Mouse (Mus musculus): Measurements from ENCODE around the gene Synpo2l. TPM values are rescaled to one million over a fixed set of nuclear protein-coding genes. Genes with fewer than 3 reads are reported as not detected.

Gene Synpo2l
- total RNA-seq, 2 experiments from 2014 or later = 128 to 138 TPM

DNA sequence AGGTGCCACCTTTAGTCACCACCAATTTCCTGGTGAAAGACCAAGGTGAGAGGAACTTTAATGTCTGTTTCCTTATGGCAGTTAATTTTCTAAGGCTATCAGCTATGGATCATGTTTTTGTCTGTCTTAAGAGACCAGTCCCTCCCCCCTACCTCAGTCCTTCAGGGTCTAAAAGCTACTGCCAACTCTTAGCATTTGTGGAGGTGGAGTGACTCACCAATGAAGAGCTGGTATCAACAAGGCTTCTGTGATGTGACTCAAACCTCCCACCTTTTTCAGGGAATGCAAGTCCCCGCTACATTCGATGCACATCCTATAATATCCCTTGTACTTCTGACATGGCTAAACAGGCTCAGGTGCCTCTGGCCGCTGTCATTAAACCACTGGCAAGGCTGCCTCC, 18.4 kb upstream of the Synpo2l start:
- no peak for DNase-seq (ENCODE audit: low spot score)
- intact Hi-C loops (cut with DNase I) = no loop called here

DNA sequence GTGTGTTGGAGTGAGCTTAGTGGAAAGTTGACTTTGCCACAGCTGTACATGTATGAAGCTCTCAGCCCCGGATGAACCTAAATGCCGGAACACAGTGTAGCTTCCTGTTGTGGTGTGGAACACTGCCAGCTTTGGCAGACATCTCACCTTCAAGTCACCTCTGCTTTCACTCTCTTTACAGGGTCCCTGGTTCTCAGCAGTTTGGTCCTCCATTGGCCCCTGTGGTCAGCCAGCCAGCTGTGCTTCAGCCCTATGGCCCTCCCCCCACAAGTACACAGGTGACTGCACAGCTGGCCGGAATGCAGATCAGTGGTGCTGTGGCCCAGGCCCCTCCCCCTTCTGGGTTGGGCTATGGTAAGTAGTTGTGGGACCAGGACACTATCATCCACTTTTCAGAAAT, 14.3 kb upstream of the Synpo2l start:
- intact Hi-C loops (cut with DNase I) = no loop called here
- no peak for DNase-seq (ENCODE audit: low spot score)

DNA sequence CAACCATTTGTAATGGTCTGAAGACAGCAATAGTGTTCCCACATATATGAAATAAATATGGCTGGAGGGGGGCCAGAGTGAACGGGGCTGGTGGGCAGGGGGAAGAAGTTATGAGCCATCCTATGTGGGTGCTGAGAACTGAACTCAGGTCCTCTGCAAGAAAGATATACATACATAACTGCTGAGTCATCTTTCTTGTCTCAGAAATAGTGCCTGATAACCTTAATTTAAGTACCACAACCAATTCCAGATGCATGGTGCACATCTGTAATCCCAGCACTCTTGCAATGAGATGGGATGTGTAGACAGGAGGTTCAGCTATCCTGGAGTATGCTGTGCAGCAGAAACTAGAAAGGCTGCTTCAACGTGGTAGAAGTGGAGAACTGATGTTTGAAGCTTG, 13.6 kb upstream of the Synpo2l start:
- intact Hi-C loops (cut with DNase I) = no loop called here
- no peak for DNase-seq (ENCODE audit: low spot score)

DNA sequence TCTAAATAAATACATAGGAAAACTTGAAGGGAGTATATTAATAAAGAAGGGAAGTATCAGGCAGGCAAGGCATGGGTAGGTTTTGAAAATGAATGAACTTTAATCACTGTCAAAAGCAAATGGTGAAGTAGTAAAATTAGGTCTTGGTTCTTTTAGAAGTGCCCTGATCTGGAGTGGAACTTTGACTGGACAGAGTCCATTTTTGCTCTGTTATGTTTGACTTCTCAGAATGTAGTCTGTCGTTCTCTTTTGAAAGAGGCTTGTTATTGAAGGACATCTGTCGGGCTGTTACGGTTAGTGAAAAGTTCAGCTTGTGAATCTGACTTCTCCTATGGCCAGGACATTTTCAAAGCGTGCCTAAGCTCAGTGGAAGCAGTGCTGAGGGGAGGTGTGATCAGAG, 9.8 kb upstream of the Synpo2l start:
- DNase-seq (ENCODE audit: low spot score) = no peak
- intact Hi-C loops (cut with DNase I) = no loop called here

DNA sequence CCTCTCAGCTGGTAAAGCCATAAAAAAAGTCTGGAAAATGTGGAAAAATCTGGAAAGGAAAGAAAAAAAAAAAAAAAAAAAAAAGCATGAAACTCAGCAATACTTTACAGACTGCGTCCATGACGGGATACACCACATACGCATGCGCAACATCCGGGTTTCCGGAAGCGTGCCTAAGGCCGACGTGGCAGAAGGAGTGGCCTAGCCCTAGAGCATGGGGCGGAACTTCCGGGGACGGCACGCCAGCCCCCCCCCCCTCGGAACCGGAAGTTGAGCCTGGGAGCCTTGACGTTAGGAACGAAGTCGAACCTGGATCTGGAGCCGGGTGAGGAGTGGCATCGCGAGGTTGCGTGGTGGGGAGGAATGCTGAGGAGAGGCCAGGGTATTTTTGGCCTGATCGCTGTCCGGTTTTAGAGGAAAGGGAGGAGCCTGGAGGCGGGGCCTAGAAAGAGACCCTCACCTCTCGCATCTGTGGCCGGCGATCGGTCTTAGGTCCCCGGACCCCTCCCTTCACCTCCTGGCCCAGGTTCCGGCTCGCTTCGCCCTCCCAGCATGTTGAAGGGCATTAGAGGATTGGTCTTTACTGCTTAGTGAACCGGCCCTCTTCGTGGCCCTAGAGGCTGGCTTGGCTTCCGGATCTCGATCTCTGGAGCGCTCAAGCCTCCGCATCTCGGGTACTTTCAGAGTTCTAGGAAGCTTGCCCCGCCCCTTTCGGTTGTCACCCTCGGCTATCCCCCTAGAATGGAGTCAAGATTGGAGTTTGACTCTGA, 6.1 kb upstream of the Synpo2l start, which contains the start of gene Sec24c:
Gene Sec24c, plus strand, starts transcription at position 245 of the 770 bp plus-strand sequence.
- intact Hi-C loops (cut with DNase I) = loop anchor here (2.0 kb wide), 1 partner anchor 19 kb away; no protein-coding TSS in a partner anchor
- DNase-seq (ENCODE audit: low spot score) = peak; percentile 92

DNA sequence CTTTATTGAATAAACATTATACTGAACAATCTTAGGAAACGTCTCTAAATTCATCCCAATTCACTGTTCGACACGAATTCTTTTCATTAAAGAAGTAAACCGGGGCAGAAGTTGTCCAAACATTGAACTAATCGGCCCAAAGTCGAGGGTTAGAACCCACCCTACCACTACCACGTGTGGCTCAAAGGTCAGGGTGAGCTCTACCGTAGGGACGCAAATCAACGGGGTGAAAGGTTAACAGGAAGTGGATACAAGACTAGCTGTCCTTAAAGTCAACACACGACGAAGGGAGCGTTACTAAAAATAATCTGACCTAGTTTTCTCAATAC, 5.5 kb upstream of the Synpo2l start:
- DNase-seq (ENCODE audit: low spot score) = no peak
- intact Hi-C loops (cut with DNase I) = loop anchor here (2.0 kb wide), 1 partner anchor 19 kb away; no protein-coding TSS in a partner anchor

DNA sequence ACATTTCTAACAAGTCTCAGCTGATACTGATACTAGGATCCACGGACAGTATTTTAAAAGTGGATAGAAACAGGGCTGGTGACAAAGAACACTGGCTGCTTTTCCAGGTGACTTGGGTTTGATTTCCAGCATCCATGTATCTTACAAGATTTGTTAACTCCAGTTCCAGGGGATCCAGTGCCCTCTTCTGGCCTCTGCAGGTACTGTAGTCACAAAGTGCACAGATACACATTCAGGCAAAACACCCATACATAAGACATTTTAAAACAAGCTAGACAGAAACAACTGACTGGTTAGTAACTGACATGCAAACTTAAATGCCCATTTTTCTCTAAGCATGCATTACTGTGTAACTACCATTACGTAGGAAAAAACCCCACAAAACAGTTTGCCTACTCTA, 4.8 kb upstream of the Synpo2l start:
- intact Hi-C loops (cut with DNase I) = no loop called here
- no peak for DNase-seq (ENCODE audit: low spot score)

DNA sequence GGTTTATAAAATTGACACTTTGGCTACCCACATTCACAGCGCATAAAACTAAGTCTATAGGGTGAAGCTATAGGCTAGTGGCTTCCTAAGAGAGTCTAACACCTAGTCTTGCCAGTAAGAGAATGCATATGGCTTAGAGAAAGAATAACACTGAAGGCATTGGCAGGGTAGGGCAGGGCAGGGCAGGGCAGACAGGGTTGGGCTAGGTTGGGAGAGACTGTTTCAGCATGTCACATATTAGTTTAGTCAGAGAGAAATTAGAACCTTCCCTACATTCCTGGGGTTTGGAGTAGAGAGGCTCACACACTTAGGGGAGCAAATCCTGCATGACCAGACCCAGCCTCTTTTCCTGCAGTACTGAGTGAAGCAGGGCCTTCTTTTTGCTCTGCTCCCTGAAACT, 685 bp downstream of the Synpo2l start:
- intact Hi-C loops (cut with DNase I) = loop anchor here (10.0 kb wide), 1 partner anchor 273 kb away; the partner anchor contains the start of gene Mrps16
- no peak for DNase-seq (ENCODE audit: low spot score)

DNA sequence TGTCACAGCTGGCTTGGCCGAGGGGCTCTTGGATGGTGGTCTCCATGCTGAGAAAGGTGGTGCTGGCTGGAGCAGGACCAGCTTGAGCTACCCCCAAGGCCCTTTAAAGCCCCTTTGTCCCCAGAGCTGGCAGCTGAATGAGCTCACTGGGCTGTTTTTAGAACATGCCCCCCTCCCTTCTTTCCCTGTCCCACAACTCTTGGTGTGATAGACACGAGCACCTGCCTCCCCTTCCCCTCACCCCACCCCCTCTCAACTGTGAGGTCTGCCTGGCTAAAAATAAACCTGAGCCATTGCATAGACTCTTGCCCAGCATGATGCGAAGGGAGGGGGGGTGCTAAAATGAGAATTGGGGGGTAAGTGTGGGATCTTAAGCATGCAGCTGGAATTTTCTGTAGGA, 3.7 kb downstream of the Synpo2l start:
- DNase-seq (ENCODE audit: low spot score) = no peak
- intact Hi-C loops (cut with DNase I) = loop anchor here (5.0 to 10.0 kb wide), 2 partner anchors 187 to 270 kb away; partner anchors contain the start of gene Mrps16

DNA sequence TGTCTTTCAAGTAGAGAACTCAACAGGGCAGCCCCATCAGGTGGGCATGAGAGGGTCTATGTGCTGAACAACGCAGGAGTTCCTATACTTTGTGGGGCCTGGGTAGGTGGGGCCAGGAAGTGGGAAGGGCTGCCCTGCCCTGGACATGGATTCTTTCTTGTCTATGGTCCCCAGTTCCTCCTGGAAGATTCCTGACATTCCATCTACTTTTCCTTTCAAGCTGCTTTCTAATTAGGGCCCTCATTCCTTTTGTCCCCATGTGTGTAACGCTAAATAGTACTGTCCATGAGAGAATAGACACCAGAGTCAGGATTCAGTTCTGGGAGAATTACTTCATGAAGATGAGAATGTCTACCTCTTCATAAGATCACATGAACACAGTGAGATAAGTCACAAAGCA, 4.6 kb downstream of the Synpo2l start:
- intact Hi-C loops (cut with DNase I) = loop anchor here (5.0 to 10.0 kb wide), 2 partner anchors 186 to 269 kb away; partner anchors contain the start of gene Mrps16
- DNase-seq (ENCODE audit: low spot score) = no peak

DNA sequence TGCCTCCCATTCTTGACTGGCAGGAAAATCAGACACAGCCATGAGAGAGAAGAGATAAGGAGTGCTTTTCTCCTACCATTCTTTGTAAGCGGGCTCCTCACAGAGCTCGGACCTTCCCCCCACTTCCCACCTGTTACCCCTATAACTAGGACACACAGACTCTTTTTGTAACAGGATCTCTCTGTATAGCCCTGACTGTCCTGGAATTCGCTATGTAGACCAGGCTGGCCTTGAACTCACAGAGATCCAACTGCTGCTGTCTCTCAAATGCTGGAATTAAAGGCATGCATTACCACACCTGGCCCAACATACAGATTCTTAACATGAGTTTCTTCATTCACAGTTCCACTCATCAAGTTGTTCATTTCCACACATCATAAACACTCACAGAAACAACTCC, 5.4 kb downstream of the Synpo2l start:
- intact Hi-C loops (cut with DNase I) = loop anchor here (5.0 to 10.0 kb wide), 2 partner anchors 185 to 268 kb away; partner anchors contain the start of gene Mrps16
- DNase-seq (ENCODE audit: low spot score) = no peak

DNA sequence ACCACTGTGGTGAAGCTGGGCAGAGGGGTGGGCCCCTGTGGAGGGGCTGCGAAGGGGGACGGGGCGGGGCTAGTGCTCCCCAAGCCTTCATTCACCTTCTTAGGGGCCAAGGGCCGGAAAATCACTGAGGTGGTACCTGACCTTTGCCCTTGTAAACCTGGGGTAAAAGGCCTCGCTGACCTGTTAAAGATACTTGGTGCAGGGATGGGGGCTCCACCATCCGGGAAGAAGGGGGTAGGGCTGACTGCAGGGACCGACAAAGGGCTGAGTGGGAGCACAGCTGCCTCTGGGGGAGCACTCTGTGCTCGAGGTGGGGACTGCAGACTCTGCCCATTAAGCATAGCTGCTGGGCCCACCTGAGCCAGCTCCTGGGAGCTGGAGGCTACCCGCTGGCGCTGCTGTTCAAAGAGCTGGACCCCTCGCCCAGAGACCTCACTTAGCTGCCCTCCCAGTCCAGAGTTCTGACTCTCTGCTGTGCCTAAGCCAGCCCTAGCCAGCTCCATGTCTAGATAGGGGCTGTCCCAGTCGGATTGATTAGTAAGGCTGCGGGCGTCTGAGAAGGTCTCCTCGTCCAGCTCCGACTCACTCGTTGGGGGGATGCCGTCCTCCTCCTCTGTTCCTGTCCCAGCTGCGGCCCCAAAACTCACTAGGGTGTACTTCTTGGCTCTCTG, 6.4 kb downstream of the Synpo2l start:
- DNase-seq (ENCODE audit: low spot score) = no peak
- intact Hi-C loops (cut with DNase I) = loop anchor here (2.0 to 10.0 kb wide), 3 partner anchors 21 to 267 kb away; partner anchors contain the start of genes Mrps16 and Usp54

DNA sequence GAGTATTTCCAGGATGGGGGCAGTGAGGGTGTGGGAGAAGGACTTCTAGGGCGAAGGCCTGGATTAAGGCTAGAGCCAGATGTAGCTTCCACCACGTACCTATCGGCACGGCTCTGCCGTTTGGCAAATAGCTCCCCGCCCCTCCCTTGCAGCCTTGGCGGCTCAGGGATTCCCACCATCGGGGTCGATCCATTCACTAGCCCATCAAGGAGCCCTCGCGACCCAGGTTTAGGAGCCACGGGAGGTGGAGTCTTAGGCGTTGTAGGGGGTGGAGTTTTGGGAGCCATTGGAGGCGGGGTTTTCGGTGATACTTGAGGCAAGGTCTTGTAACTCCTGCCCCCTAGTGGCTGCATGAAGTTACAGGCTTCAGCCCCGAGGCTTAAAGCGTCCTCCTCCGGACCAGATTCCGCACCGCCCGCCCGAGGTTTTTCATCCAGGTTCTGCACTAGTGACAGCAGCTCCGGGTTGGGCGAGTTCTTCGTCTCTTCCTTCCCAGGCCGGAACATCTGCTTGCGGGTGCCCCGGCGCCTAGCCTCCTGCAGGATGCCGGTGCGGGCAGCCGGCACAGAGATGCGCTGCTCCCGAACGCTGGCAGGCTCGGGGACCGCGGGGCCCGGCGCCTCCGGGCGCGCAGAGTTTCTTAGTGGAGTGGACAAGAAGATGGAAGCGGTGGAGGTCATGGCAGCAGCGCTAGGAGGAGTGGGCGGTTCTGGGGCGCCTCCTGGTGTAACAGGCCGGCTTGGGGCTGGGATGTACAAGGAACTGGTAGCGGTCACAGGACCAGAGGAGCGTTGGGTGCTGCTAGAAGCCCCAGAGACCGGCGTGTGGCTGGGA, 7.1 kb downstream of the Synpo2l start:
- intact Hi-C loops (cut with DNase I) = loop anchor here (2.0 to 10.0 kb wide), 3 partner anchors 20 to 266 kb away; partner anchors contain the start of genes Mrps16 and Usp54
- peak; percentile 89 for DNase-seq (ENCODE audit: low spot score)

DNA sequence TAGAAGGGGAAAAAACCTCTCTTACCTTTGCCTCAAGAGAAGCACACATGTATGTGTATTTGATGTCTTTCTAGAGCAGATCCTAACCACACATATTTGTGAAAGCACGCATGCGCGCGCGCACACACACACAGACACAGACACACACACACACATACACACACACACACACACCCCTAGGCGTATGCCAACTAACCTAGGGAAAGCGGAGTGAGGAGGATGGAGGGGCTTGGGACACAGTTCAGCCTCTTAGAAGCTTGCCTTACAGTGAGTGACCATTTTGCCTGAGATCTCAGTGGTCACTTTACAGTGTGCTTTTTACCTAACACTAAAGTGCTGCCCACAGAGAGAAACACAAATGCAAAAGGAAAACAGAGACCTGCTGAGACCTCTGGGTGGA, 8.5 kb downstream of the Synpo2l start:
- no peak for DNase-seq (ENCODE audit: low spot score)
- intact Hi-C loops (cut with DNase I) = loop anchor here (2.0 to 10.0 kb wide), 3 partner anchors 19 to 265 kb away; partner anchors contain the start of genes Mrps16 and Usp54

DNA sequence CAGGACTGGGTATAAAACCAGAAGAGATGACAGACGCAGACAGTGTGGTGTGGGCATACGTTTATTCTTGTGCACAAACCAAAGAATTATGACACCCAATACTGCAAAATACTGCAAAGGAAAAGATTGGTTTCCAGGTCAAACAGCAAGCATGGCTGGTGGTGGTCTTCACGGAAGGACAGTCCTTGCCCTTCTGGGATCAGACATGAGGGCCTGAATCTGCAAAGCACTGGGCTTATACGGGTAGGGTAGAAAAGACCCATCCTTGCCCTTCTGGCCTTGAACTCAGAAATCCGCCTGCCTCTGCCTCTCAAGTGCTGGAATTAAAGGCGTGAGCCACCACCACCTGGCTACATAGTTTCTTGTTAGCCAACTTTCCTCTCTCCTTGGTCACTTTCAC, 9.3 kb downstream of the Synpo2l start:
- intact Hi-C loops (cut with DNase I) = loop anchor here (1.0 kb wide), 1 partner anchor 83 kb away; no protein-coding TSS in a partner anchor
- DNase-seq (ENCODE audit: low spot score) = no peak

DNA sequence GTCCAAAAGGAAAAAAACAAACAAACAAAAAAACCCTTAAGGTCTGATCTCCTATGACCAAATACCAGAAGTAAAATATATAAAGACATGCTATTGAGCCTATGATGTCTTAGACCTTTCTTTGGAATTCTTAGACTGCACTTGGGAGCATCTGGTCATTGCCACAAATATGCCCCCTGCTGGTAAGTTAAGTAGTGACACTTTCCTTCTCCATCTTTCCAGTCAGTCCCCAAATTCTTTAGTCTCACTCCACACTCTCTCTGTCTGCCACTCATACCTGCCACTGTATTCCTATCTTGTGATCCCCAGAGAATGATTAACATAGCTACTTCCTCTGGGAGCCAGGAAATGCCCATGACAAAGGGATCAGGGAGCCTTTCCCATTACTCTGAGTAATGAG, 9.8 kb downstream of the Synpo2l start:
- no peak for DNase-seq (ENCODE audit: low spot score)
- intact Hi-C loops (cut with DNase I) = loop anchor here (1.0 kb wide), 1 partner anchor 82 kb away; no protein-coding TSS in a partner anchor

DNA sequence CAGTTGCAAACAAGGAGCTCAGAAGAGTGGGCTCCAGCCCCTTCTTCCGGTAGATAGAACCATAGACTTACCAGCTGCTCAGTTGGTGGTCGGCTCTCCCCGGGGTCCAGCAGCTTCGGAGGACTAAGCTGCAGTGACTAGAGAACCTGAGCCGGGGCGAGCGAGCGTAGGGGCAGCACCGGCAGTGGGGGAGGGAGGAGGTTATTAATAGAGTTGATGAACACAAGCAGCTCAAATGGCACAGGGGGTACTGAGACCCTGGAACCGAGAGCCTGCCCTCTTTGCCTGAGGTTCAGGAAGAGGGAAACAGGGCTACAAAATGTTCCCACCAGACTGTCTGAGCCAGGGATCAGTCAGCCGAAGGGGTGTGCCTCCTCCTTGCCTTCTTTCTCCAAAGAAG, 11.8 kb downstream of the Synpo2l start, which contains the start of gene Myoz1:
Gene Myoz1, minus strand, starts transcription at position 180 of the 400 bp plus-strand sequence.
- DNase-seq (ENCODE audit: low spot score) = no peak
- intact Hi-C loops (cut with DNase I) = no loop called here

DNA sequence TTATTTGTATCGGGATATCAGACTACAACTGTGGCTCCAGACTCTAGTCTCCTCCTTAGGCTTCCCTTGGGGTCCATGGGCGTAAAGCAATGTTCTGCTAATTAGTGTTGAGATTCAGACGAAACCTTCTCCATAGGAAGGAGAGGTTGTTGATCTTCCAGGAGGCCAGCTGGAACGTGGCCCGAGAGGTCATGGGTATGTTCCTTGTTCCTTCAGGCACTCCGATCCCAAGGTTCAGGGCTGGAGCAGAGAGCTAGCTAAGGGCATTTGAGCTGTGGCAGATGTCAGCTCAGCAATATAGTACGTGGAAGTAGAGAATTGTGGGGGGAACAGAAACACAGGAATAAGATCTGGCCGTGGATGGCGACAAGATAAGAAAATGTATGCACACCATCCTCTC, 12.4 kb downstream of the Synpo2l start:
- intact Hi-C loops (cut with DNase I) = no loop called here
- DNase-seq (ENCODE audit: low spot score) = no peak

DNA sequence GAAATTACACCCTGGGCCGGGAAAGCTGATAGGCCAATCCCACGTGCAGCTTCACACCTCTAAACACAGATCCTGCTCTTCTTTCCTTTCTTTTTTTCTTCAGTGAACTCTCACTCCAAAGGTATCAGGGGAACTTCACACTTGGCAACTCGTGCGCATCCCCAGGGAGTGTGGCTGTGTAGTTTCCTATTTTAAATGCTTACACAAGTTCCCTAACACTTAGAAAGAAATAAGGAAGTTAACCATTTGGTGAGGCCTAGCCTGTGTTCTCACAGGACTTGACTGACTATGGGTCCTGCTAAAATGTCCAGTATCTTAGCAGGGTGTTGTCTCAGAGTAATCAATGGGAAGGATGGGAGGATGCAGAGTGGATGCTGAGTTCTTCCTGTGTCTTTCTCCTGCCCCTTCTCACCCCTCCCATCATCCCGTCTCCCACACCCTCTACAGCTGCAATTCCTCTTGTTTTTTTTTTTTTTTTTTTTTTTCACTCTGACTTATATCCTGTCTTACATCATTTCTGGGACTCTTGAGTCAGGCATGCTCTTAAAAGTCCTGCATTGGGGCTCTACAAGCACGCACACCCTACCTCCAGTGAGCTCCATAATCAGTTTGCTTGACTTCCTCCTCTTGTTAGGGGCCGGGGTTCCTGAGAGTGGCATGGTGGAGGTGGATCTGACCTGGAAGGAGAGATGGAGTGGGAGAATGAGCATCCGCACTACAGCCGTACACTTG, 13.3 kb downstream of the Synpo2l start:
- no peak for DNase-seq (ENCODE audit: low spot score)
- intact Hi-C loops (cut with DNase I) = no loop called here

Data from heart, postnatal 25 days (tissue).